Mouse (Mus musculus) liver, postnatal 0 days (tissue): ENCODE results near the gene Gm973. TPM values are rescaled to one million over a fixed set of nuclear protein-coding genes. Genes with fewer than 3 reads are reported as not detected.

Experiments
- ATAC-seq: fragments of 200-750 bp; cut with Nextera tagmentation; 2 replicates; pipeline ENCODE4 v1.8.0; 2017; ENCODE audit warnings: mild to moderate bottlenecking, moderate library complexity
- DNase-seq: peaks from one replicate; pipeline ENCODE4 v3.0.0-alpha.2; 2016
- H3K27ac ChIP-seq: fragments of 300-500 bp; sonication (generic); 2 replicates; pipeline ENCODE4 v1.5.1; 2014; ENCODE audit warnings: antibody characterized with exemption, moderate library complexity, mild to moderate bottlenecking, low read depth
- H3K27me3 ChIP-seq: fragments of 300-500 bp; sonication (generic); 2 replicates; pipeline ENCODE4 v1.6.1; 2014; ENCODE audit warnings: low read length, control low read depth, mixed read lengths; ENCODE audit not compliant: insufficient read depth
- H3K36me3 ChIP-seq: fragments of 300-500 bp; sonication (generic); replicated peaks from 2 replicates; pipeline ENCODE4 v1.6.1; 2014; ENCODE audit warnings: mild to moderate bottlenecking, control low read depth, low read length, moderate library complexity, mixed read lengths; ENCODE audit not compliant: insufficient read depth
- H3K4me1 ChIP-seq: fragments of 300-500 bp; sonication (generic); 2 replicates; pipeline ENCODE4 v1.6.1; 2014; ENCODE audit warnings: antibody characterized with exemption, mild to moderate bottlenecking, control low read depth; ENCODE audit not compliant: insufficient read depth
- H3K4me2 ChIP-seq: fragments of 300-500 bp; sonication (generic); 2 replicates; pipeline ENCODE4 v1.6.1; 2014; ENCODE audit warnings: low read depth, mild to moderate bottlenecking, low read length, moderate library complexity, mixed read lengths
- H3K4me3 ChIP-seq: fragments of 300-500 bp; sonication (generic); 2 replicates; pipeline ENCODE4 v1.5.1; 2014; ENCODE audit warnings: low read depth, low read length
- H3K9ac ChIP-seq: fragments of 300-500 bp; sonication (generic); replicated peaks from 2 replicates; pipeline ENCODE4 v1.6.1; 2014; ENCODE audit warnings: mild to moderate bottlenecking, moderate library complexity
- H3K9me3 ChIP-seq: fragments of 300-500 bp; sonication (generic); 2 replicates; pipeline ENCODE4 v1.6.1; 2016; ENCODE audit warnings: mild to moderate bottlenecking, control low read depth, low read length, mixed read lengths
- CTCF ChIP-seq: sonication (generic); IDR thresholded peaks from 2 replicates; pipeline ENCODE4 v1.5.1; 2016; ENCODE audit warnings: antibody characterized with exemption, low read depth
- EP300 ChIP-seq: IDR thresholded peaks from 2 replicates; pipeline ENCODE4 v1.6.1; 2016; ENCODE audit warnings: antibody characterized with exemption, low read depth, mild to moderate bottlenecking
- WGBS: fragments of 180-500 bp; shearing (Covaris S2); extraction: QIAGEN DNeasy Blood & Tissue Kit; methylation state at CpG from one replicate; pipeline ENCODE4 v1.1.7; 2014; ENCODE audit not compliant: insufficient replicate concordance; 5-methylcytosine and 5-hydroxymethylcytosine counted together
- polyA plus RNA-seq: library from polyadenylated mRNA; unstranded; fragments of >200 nt; fragmentation: Nextera tagmentation; extraction: Ambion mirVana; gene quantifications from 2 replicates; pipeline ENCODE4 v1.2.1, GENCODE M21; 2015

Gm973 gene
- polyA plus RNA-seq, 1 experiment from 2014 or later, result not detected

GRCm38 (mm10) chr1:59549036-59549675, 33.1 kb downstream of the Gm973 start:
- Histone ChIP-seq H3K4me2 (no peak overlapping the region), H3K4me3 (no peak overlapping the region), H3K9ac (no peak overlapping the region), H3K27ac (no peak overlapping the region), H3K4me1 (no peaks in the 10 kb centered on the region), H3K36me3 (no peaks in the 10 kb centered on the region), H3K27me3 (no peaks in the 10 kb centered on the region), H3K9me3 (no peaks in the 10 kb centered on the region)
- TF ChIP-seq CTCF, result no peak
- no peak for TF ChIP-seq EP300
- DNase-seq (no peak), ATAC-seq (no peak)
- WGBS, result 74% methylated on average over 7 of the region's 7 CpGs

GRCm38 (mm10) chr1:59550227-59550626, 34.2 kb downstream of the Gm973 start:
- no peaks in the 10 kb centered on the region for H3K27me3 ChIP-seq
- H3K4me2 ChIP-seq, result no peak overlapping the region
- H3K27ac ChIP-seq, result no peak overlapping the region
- no peaks in the 10 kb centered on the region for H3K4me1 ChIP-seq
- H3K9me3 ChIP-seq, result no peaks in the 10 kb centered on the region
- no peak overlapping the region for H3K9ac ChIP-seq
- no peak for DNase-seq
- no peak overlapping the region for H3K4me3 ChIP-seq
- WGBS, result 19% methylated on average over 6 of the region's 6 CpGs
- TF ChIP-seq CTCF (no peak), EP300 (no peak)
- no peak for ATAC-seq
- no peaks in the 10 kb centered on the region for H3K36me3 ChIP-seq

DNA sequence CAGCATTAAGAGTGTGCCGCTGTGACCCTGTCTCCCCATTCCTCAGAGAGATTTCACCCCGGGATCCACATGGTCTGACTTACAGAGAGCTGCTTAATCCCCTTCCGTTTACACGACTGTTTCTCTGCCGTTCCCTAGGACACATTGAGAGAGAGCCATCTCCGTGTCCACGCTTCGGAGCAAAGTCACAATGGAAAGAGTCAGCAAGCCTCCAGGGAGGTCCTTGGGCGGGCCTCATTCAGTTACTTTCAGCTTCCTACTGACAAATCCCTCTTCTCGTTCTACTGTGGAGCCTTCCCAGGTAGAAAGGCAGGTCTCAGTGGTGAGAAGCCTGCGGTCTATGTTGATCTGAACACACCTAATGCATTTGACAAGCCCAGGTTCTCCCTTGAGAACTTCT, 34.9 kb downstream of the Gm973 start:
- no peak overlapping the region for H3K9ac ChIP-seq
- H3K4me3 ChIP-seq, result no peak overlapping the region
- DNase-seq (no peak), ATAC-seq (no peak)
- no peaks in the 10 kb centered on the region for H3K9me3 ChIP-seq
- no peaks in the 10 kb centered on the region for H3K4me1 ChIP-seq
- H3K27ac ChIP-seq, result no peak overlapping the region
- no peak for TF ChIP-seq CTCF
- TF ChIP-seq EP300, result no peak
- H3K4me2 ChIP-seq, result no peak overlapping the region
- H3K27me3 ChIP-seq, result no peaks in the 10 kb centered on the region
- WGBS, result 76% methylated on average over 11 of the region's 11 CpGs
- no peaks in the 10 kb centered on the region for H3K36me3 ChIP-seq

DNA sequence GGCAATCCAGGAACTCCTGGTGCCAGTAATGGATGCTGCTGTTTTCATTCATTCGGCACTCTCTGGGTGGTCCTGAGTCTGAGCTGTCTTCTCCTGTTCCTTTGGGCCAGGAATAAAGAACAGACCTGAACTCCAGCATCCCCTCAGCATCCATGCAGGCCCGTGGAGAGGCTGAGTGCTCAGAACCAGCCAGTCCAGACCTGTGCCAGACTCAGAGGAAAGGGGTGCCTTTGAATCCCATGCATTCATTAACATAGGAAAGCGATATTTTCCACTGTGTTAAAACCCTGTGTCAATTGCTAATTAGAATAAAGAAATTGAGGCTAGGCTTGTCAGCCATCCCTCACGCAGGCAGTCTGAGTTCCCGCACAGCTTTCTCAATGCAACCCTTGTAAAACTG, 37.6 kb downstream of the Gm973 start:
- H3K4me1 ChIP-seq, result no peaks in the 10 kb centered on the region
- no peak for ATAC-seq
- H3K27me3 ChIP-seq, result no peaks in the 10 kb centered on the region
- no peak for TF ChIP-seq CTCF
- TF ChIP-seq EP300, result no peak
- no peak overlapping the region for H3K27ac ChIP-seq
- H3K36me3 ChIP-seq, result no peaks in the 10 kb centered on the region
- no peak for DNase-seq
- WGBS, result 72% methylated on average over 5 of the region's 5 CpGs
- H3K4me2 ChIP-seq, result no peak overlapping the region
- H3K4me3 ChIP-seq, result no peak overlapping the region
- no peak overlapping the region for H3K9ac ChIP-seq
- H3K9me3 ChIP-seq, result no peaks in the 10 kb centered on the region

DNA sequence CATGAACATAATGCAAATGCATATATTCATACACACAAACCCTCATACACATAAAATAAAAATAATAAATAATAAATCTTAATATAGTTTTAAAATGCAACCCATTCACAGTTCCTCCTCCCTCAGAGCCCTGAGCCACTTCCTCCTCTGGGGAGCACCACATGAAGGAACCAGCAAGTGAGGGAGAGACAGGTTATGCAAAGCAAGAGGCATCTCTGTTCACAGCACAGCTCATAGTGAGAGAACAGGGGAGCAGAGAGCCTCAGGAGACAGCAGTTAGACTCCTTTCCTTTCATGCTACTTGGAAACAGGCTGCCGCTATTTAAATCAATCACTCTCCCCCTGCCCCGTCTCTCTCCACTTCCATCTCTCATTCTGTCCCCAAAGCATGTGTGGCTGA, 47.5 kb downstream of the Gm973 start:
- no peaks in the 10 kb centered on the region for H3K27me3 ChIP-seq
- 76% methylated on average over 2 of the region's 2 CpGs for WGBS
- H3K36me3 ChIP-seq, result no peaks in the 10 kb centered on the region
- H3K27ac ChIP-seq, result no peak overlapping the region
- ATAC-seq, result no peak
- DNase-seq, result no peak
- H3K9ac ChIP-seq, result no peak overlapping the region
- no peaks in the 10 kb centered on the region for H3K9me3 ChIP-seq
- H3K4me2 ChIP-seq, result no peak overlapping the region
- H3K4me1 ChIP-seq, result no peaks in the 10 kb centered on the region
- no peak overlapping the region for H3K4me3 ChIP-seq
- TF ChIP-seq EP300, result no peak
- no peak for TF ChIP-seq CTCF

DNA sequence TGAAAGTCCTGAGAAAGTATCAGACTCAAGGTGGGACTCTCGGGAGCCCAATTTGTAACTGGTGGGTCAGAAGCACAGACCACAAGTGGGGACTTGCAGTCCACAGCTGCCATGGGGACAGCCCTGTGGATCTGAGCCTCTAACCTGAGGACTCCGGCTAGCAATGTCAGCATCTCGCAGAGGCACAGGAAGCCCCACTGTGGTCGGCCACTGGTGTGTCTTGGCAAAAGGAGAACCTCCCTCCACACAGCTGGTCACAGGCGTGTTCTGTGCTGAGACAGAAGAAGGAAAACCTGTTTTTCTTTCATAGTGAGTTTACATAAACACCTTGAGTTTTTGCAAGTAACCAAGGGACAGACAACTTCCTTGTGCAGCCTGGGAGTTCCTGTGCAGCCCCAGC, 49.7 kb downstream of the Gm973 start:
- Histone ChIP-seq H3K9ac (no peak overlapping the region), H3K9me3 (no peaks in the 10 kb centered on the region), H3K4me2 (no peak overlapping the region), H3K36me3 (no peaks in the 10 kb centered on the region), H3K27ac (no peak overlapping the region), H3K4me1 (no peaks in the 10 kb centered on the region), H3K27me3 (no peaks in the 10 kb centered on the region), H3K4me3 (no peak overlapping the region)
- WGBS, result 46% methylated on average over 5 of the region's 5 CpGs
- ATAC-seq (no peak), DNase-seq (no peak)
- TF ChIP-seq CTCF, result no peak
- TF ChIP-seq EP300, result no peak

GRCm38 (mm10) chr1:59566281-59566680, 50.2 kb downstream of the Gm973 start:
- H3K9ac ChIP-seq, result no peak overlapping the region
- no peak overlapping the region for H3K4me2 ChIP-seq
- H3K27ac ChIP-seq, result no peak overlapping the region
- H3K36me3 ChIP-seq, result no peaks in the 10 kb centered on the region
- H3K4me1 ChIP-seq, result no peaks in the 10 kb centered on the region
- H3K27me3 ChIP-seq, result no peaks in the 10 kb centered on the region
- H3K4me3 ChIP-seq, result no peak overlapping the region
- TF ChIP-seq CTCF (no peak), EP300 (no peak)
- ATAC-seq (no peak), DNase-seq (no peak)
- 74% methylated on average over 7 of the region's 7 CpGs for WGBS
- no peaks in the 10 kb centered on the region for H3K9me3 ChIP-seq
